Mouse (Mus musculus) left cerebral cortex, adult 11 months (tissue): Measurements from ENCODE around the gene Ddx25.

Experiments used
- DNase-seq: peaks from one replicate; pipeline ENCODE4 v3.0.0; 2022; ENCODE audit warnings: low spot score

The Ddx25 gene

DNA sequence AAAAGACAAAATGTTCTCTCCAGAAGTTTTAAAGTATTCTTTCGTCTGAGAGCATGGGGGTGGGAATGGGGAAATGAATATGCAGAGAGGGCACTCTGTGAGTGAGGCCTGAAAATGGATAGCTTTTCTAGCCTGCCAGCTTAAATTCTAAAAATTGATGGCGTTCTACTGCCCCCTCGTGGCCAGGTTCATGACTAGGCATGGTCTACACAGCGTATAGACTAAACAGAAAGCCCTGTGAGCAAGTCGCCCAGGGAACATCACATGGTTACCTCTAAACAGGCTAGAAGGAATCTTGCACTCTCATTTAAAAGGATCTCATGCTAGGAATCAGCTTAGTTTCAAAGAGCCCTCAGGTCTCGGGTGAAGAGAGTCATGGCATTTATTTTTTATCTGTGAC is 16.8 kb downstream of the Ddx25 start:
- peak; percentile 47 for DNase-seq

GRCm38 (mm10) chr9:35541024-35541423 is 17.3 kb downstream of the Ddx25 start:
- DNase-seq: no peak

DNA sequence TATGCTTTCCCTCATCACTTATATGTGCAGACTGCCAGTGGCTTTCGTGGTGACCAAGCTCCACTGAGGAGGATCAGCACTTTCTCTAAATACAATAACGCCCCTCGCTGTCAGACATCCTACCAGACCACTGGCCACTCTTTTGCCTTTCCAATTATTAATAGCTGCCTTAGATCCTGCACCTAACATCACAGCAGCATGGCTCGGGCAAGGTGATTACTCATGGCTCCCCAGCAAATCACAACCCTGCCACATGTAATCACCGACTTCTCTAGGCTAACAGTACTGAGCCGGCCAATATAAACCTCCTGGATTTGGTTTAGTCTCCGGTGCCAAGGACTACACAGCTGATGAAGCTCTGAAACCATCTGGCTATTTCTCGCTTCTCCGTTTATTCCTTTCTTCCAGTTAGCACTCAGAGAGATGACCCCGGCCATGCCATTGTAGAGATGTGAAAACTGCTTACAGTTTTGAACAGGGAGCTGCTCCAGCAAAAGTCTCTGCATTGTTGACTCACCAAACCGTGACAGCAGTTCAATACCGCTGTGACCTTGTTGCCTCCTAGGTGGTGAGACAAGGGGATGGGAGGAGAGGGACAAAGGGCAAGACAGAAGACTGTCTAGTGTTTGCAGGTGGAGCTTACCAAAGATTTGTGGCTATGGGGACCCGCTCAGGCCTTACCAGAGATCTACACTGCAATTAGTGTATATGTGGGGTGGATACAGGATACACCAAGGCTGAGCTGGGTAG is 19.2 kb downstream of the Ddx25 start:
- no peak for DNase-seq

GRCm38 (mm10) chr9:35535876-35536275 is 22.5 kb downstream of the Ddx25 start:
- DNase-seq: no peak

DNA sequence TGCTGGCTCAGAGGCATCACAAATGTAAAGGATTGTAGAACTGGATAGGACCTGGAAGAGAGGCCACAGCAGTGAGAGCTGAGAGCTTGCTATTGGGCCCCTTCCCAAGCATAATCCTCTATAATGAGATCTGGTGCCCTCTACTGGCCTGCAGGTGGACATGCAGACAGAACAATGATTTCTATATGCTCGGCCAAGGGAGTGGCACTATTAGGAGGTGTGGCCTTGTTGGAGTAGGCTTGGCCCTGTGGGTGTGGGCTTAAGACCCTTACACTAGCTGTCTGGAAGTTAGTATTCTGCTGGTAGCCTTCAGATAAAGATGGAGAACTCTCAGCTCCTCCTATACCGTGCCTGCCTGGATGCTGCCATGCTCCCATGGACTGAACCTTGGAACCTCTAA is 23.2 kb downstream of the Ddx25 start:
- DNase-seq: no peak

DNA sequence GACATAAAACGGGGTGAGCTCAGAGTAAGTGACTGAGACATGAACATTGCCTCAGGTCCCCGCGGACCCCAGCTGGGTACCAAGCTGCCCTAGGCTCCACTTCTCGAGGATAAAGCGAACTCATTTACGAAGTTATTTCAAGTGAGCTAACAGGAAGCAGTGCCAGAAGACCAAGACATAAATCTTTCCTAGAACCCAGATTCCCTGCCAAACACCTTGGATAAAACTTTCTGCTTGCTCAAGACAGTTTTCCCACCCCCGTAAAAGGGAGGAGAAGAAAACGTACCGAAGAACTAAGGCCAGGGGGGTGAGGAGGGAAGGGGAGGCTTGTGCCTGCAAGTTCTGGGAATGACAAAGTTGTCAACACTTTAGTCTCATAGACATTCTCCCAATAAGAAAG is 25.1 kb downstream of the Ddx25 start:
- no peak for DNase-seq

- no peak for DNase-seq
Observed at GRCm38 (mm10) chr9:35529796-35530195, 28.5 kb downstream of the Ddx25 start.

DNA sequence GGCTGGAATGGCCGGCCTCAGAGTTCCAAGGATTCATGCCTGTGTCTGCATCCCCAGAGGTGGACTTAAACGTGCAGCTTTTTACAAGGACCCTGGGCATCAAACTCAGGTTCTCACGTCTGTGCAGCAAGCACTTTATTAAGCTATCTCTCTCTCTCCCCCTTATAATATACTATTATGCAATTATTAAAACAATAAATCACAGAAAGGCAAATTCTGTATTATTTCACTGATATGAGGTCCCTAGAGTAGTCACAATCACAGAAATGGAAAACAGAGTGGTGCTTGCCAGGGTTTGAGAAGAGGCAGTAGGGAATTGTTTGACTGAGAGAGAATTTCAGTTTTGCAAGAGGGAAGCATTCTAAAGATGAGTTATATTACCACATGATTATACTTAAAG is 29.2 kb downstream of the Ddx25 start:
- DNase-seq: no peak

GRCm38 (mm10) chr9:35523941-35524411 is 34.4 kb downstream of the Ddx25 start:
- peak; percentile 67 for DNase-seq

DNA sequence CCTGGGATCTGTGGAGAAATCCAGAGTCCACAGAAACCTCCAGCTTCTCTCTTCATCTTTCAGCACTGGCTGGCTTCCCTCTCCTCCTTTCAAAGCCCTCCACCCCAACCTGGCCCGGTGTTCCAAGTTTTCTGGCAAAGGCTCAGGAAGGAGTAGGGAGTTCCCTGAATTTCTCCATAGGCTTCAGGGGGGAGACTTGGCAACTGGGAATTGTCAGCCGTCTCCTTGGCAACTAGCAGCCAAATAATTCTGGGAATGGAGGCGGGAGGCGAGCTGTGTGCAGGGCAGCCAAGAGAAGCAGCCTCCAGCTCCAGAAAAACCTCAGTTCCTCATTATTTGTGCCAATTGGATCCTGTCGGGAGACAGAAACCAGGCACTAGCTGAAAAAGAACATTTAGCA is 34.8 kb downstream of the Ddx25 start:
- DNase-seq: peak; percentile 38

- no peak for DNase-seq
Observed at GRCm38 (mm10) chr9:35522821-35523515, 35.4 kb downstream of the Ddx25 start.

DNA sequence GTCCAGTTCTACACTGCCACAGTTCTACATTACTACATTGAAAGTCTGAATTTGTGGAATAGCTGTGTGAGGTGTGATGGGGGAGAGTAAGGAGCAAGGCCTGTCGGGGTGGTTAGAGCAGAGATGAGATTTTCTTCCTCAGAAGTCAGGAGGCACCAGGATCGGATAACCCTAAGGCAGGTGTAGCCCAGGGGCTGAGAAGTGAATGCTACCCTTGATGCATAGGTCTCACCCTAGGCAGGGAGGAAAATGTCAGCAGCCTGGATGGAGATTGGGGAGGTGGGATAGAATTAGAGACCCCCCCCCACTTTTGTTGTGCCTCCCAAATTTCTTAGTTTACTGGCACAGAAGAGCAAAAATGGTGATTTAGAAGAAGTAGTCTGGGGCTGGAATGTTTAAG is 36.1 kb downstream of the Ddx25 start:
- no peak for DNase-seq

- no peak for DNase-seq
Observed at GRCm38 (mm10) chr9:35520631-35521348, 37.5 kb downstream of the Ddx25 start.

- DNase-seq: no peak
Observed at GRCm38 (mm10) chr9:35518169-35518568, 40.2 kb downstream of the Ddx25 start, which contains the start of gene Gm1113. Gm1113 (minus strand) TSS chr9:35518269.

DNA sequence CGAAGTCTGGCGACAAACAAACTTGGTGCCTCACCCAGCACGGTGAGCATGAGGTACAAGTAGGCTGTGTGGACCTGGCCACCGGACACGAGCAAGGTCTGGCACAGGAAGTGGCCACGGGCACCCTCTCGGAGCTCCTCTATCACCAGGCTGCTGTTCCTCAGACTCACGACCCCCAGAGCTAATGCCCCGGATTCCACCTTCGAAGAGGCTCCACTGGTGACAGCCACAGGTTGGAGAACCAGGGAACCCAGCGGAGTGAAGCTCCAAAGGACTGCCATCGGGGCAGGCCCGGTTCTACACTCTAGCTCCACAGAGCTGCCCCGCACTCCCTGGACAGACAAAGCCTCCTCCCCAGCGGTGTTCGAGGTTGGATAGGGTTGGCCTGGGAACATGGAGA is 41.6 kb downstream of the Ddx25 start:
- DNase-seq: no peak

- no peak for DNase-seq
Observed at GRCm38 (mm10) chr9:35516182-35516581, 42.1 kb downstream of the Ddx25 start.

DNA sequence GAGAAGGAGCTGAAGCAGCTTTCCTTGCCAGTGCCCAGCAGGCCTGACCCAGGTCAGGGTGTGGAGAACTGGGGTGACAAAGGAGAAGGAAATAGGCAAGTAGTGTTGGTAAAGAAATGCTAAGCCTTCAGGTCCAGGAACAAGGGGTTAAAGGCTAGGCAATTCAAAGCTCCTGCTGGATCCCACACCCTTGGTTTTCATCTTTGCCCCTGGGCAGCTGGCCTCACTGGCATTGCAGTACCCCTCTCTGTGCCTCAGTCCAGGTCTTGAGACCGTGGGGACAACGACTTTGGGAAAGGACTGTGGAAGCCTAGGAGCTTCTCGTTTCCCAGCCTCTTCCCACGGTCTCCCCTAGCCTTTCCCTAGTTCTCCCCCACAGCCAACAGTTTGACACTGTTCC is 44.4 kb downstream of the Ddx25 start:
- no peak for DNase-seq

DNA sequence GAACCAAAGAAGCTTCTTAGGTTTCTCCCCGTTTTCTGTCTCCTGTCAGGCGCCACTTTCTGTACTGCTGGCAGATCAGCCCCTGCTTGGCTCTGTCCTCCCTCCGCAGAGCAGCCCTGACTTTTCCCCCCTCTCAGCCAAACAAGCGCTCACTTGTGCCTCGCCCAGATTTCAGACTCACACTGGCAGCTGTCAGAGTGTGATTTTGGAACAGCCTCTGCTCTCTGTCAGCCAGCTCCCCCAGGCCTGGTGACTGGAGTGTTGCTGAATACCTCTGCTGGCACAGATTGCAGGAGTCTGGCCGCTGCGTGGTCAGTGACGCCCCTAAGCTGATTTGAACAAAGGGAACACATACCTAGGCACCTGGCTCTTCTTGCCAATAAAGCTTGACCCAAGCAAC is 50.1 kb downstream of the Ddx25 start:
- DNase-seq: no peak

DNA sequence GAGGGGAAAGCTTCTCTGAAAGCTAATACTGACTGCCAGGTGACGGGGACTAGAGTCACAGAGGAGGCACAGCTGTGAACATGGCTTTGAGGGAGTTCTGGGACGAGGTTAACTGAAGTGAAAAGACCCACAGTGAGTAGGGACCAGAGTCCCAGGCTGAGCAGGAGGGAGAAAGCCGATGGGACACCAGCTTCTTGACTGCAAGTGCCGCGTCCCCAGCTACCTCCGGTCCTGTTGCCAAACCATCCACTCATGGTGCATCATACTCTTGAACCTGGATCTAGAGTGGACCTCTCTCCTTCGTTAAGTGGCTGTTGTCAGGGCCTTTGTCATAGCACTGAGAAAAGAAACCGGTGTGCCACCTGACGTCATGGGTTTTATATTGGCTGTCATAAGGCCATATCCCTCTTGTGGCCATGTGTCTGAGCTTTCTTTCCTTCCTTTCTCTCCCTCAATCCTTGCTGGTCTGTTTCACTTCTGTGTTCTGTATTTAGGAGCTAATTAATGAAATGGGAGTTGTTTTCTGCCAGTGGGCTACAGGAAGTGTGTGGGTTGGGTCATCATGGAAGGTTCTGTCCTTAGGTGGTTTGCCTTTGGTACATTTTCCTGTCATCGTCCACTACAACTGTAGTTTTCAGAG is 55.8 kb downstream of the Ddx25 start:
- no peak for DNase-seq

GRCm38 (mm10) chr9:35499946-35500345 is 58.4 kb downstream of the Ddx25 start:
- DNase-seq: no peak

DNA sequence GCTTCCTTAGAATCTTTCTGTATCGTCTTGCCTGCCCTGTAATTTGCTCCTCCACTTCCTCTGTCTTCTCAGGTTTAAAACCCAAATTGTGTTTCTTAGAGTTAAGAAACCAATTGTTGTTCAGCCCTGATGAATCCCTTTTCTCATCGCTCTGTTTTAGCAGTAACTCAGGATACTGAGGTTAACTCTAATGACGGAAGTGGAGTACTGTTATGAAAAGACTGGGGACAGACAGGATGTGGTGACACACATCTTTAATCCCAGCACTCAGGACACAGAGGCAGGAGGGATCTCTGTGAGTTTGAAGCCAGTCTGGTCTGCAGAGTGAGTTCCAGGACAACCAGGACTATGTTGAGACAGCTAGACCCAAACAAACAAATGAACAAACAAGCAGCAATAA is 62.9 kb downstream of the Ddx25 start:
- no peak for DNase-seq

- no peak for DNase-seq
Observed at GRCm38 (mm10) chr9:35494937-35495336, 63.4 kb downstream of the Ddx25 start.

DNA sequence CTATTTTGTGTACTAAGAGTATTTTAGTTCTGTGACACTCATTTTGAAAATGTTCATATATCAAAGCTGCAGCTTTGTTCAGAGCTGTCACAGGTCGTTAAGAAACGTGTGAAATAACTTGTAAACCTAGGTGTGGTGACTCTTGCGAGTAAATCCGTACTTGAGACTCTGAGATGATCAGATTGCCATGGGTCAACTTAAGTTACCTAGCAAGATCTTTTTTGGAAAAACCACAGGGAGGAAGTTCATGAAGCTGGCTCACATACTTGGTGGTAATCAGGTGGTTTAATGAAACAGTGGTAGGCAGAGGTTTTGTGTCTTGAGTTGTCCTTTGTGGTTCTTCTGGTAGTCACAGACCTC is 64.6 kb downstream of the Ddx25 start:
- DNase-seq: no peak
